Mouse (Mus musculus) T-helper 1 cell (primary cell): ENCODE measurements around the gene Mark3.
"Not testable (repeated sequence)": the region's sequence is repeated elsewhere in the genome, so short reads cannot be mapped to it uniquely, and the experiment has no call there.

Source experiments
- in situ Hi-C: fragments of 300-600 bp; cut with MboI, MseI; formaldehyde crosslinking; loops from one replicate; pipeline ENCODE4 v1.15.1; 2025; ENCODE audit warnings: high pct_unique_total_duplicates

Gene Mark3

GRCm38 (mm10) chr12:111618266-111618665, 43.9 kb downstream of the Mark3 start:
- in situ Hi-C loops, result loop anchor here (10.0 kb wide), 1 partner anchor 453 kb away; the partner anchor contains the start of gene Traf3

DNA sequence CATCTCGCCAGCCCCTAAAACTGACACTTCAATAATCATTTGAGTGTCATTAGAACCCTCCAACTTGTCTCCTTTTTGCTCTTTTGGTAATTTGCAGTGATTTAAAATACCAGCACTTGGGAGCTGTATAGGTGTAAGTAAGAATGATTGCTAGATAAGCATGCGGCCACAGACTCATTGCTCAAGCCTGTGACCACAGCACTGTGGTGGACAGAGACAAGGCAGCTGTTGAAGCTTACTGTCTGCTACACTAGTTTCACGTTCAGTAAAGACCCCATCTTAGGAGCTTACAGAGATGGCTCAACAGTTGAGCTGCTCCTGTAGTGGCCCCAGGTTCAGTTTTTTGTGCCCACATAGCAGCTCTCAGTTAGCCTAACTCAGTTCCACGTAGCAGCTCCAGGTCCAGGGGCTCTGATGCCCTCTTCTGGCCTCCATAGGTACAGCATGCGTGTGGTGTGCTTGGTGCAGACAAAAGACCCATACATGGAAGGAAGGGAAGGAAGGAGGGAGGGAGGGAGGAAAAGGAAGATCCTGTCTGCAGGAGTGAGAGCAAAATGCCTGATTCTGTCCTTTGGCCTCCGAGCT, 73.8 kb downstream of the Mark3 start:
- in situ Hi-C loops, result loop anchor here (5.0 kb wide), 1 partner anchor 91 kb away; no protein-coding TSS in a partner anchor

- in situ Hi-C loops, result no loop called here
Observed at GRCm38 (mm10) chr12:111652953-111653352, 78.6 kb downstream of the Mark3 start.

DNA sequence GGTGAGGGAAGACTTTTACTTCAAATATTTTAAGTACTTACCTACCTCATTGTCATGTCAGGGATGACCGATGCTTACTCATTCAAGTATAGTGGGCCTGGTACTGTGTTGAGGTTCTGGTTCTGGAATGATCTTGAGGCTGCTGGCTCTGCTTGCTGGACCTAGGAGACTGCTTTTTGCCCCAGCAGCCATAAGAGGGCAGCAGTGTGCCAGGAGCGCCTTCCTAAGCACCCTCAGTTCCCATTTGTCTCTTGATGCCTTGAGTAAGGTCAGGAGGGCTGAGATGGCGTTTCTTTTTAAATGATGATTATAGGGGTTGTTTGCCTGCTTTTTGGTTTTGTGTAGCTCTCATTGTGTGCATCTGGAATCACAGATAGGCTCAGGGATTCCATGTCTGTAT, 79.1 kb downstream of the Mark3 start:
- in situ Hi-C loops, result no loop called here

DNA sequence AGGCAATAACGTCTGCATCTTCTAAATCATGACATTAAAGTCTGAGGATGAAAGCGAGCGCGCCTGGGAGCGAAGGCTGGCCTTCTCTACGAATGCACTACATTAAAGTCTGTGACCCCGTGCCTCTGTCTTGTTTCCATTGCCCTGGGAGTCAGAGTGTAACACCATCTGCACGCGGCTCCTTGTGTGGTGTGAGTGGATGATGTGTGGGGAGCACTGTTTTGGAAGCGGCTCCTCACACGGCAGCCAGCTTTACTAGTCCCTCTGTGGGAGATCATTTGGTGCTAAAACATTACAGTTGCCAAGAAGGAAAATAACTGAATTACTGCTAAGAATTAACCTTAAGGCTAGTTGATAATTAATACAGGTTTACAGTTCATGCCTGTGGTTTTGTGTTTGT, 81.4 kb downstream of the Mark3 start:
- in situ Hi-C loops, result no loop called here

DNA sequence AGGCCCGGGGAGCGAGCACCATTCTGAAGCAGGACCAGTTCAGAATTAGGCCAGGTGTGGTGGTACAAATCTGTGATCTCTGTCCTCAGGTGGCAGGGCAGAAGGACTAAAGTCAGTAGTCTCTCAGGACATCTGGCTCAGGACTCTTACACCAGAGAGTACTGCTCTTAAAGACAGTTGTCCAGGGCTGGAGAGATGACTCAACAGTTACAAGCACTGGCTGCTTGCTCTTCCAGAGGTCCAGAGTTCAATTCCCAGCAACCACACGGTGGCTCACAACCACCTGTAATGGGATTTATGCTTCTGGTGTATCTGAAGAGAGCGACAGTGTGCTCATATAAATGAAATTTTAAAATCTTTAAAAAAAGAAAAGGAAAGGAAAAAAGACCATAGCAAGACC, 85.0 kb downstream of the Mark3 start:
- in situ Hi-C loops, result no loop called here

- in situ Hi-C loops, result no loop called here
Observed at GRCm38 (mm10) chr12:111660628-111661027, 86.3 kb downstream of the Mark3 start.

DNA sequence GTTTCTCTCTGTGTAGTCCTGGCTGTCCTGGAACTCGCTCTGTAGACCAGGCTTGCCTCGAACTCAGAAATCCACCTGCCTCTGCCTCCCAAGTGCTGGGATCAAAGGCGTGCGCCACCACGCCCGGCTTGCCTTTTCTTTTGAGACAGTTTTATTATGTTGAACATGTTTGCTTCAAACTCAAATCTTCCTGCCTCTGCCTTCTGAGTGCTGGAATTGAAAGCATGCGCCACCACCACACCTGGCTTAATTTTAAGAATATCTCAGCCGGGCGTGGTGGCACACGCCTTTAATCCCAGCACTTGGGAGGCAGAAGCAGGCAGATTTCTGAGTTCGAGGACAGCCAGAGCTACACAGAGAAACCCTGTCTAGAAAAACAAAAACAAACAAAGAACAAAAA, 87.2 kb downstream of the Mark3 start:
- in situ Hi-C loops, result not testable (repeated sequence)

DNA sequence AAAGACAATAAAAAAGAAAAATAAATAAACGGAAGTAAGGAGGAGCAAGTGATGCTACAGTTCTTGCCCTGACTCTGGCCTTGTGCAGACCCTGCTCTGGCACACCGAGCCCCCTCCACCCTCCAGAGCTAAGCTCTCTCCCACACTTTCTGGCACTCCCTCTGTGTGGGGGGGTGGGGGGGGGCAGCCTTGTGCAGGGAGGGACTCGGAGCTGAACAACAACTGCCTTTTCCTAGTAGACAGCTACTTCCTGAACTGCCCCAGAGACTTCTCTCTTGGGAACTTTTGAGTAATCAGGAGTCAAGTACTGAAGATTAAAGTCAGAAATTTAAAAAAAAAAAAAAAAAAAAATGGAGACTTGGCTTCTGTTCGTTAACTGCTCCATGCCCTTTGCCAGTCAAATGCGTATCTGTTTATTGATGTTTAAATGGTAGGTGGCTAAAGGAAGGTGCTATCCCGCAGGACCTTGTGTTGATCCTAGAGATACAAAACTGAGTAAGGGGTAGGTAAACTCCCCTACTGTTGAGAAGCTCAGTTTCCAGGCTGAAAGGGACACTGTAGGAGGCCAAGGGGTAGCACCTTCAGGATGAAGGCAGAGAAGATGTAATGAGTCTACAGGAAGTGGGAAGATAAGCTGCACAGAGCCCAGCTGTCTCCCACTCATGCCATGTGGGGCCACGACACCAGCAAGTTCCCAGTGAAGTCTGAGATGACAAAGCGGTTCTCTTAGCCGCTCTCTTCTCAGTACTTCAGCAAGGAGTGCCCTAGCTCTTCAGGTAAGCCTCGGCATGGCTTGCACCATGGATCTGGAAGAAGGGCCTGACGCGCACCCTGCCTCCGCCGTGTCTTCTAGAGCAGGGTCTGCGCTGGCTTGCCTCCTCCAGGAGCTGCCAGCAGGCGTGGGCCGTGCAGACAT, 89.2 kb downstream of the Mark3 start:
- in situ Hi-C loops, result no loop called here

GRCm38 (mm10) chr12:111664144-111664634, 89.9 kb downstream of the Mark3 start:
- in situ Hi-C loops, result no loop called here

GRCm38 (mm10) chr12:111665041-111665880, 90.9 kb downstream of the Mark3 start:
- in situ Hi-C loops, result loop anchor here (5.0 kb wide), 2 partner anchors 37 to 67 kb away; no protein-coding TSS in a partner anchor

GRCm38 (mm10) chr12:111666380-111666779, 92.1 kb downstream of the Mark3 start:
- in situ Hi-C loops, result loop anchor here (5.0 kb wide), 2 partner anchors 36 to 66 kb away; no protein-coding TSS in a partner anchor

DNA sequence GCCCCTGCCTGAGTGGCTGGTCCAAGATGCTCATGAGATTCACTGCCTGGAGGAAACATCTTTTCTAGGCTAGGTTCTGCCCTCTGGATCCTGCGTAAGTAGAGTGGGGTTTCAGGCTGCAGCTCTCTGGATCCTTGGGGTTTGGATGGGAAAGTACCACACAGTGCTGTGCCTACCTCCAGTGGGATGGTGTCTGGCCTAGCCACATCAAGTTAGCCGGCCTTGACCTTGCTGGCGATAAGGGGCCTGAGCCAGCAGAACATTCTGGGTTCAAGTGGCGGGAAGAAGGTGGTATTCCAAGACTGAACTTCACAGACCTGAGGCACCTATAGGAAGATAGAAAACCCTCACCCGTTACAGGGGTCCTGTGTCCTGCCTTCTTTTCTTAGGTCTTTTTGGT, 93.1 kb downstream of the Mark3 start:
- in situ Hi-C loops, result loop anchor here (5.0 kb wide), 2 partner anchors 35 to 65 kb away; no protein-coding TSS in a partner anchor

DNA sequence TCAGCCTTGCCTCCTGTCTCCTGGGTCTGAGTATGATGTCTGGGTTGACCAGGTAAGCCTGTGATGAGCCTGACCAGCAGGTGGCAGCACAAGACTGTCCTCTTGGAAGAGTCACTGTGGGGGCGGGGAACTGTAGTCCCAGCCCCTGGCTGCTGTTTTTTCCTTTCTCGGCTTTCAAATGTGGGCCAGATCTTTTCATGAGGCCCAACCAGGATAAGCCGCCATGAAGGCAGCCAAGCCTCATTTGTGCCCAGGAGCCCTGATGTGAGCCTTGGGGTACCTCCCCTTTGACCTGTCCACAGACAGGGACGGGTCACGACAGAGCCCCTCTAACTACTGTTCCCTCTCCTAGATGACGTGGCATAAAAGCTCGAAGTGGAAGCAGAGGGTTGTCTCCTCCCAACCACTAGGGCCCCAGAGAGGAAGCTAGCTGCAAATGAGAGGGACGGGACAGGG, 94.2 kb downstream of the Mark3 start:
- in situ Hi-C loops, result loop anchor here (5.0 kb wide), 2 partner anchors 34 to 64 kb away; no protein-coding TSS in a partner anchor

GRCm38 (mm10) chr12:111669000-111669788, 94.9 kb downstream of the Mark3 start:
- in situ Hi-C loops, result loop anchor here (5.0 kb wide), 2 partner anchors 33 to 63 kb away; no protein-coding TSS in a partner anchor

GRCm38 (mm10) chr12:111669961-111670360, 95.6 kb downstream of the Mark3 start:
- in situ Hi-C loops, result loop anchor here (5.0 to 10.0 kb wide), 3 partner anchors 32 to 985 kb away; no protein-coding TSS in a partner anchor

- in situ Hi-C loops, result loop anchor here (10.0 kb wide), 1 partner anchor 984 kb away; no protein-coding TSS in a partner anchor
Observed at GRCm38 (mm10) chr12:111670371-111670971, 96.1 kb downstream of the Mark3 start.

GRCm38 (mm10) chr12:111670976-111671375, 96.7 kb downstream of the Mark3 start:
- in situ Hi-C loops, result loop anchor here (10.0 kb wide), 1 partner anchor 984 kb away; no protein-coding TSS in a partner anchor

DNA sequence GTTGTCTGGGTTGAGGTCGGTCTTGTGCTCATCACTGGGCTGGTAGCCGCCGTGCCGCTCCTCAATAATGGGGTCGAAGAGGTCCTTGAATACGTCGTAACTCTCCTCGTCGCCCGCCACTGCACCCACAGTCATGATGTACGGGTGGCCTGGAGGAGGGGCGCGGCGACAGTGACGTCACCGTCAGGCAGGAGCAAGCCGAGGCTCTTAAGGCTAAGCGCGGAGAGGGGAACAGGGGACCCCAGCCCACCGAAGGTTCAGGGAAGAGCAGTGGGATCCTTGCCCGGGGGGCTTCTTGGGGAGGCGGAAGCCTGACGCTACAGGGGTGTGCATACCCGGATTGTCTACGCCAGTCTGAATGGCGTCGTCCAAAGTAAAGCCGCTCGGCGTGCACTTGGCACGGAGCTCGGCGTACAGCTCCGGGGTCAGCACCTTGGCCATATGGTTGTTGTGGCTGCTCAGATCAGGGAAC, 97.1 kb downstream of the Mark3 start:
- in situ Hi-C loops, result loop anchor here (10.0 kb wide), 1 partner anchor 983 kb away; no protein-coding TSS in a partner anchor
